Comparison of ENCODE assay signal across 20 mouse cellular contexts in genomic region chr7:74320635-74321034, GRCm38 (mm10).
DNase-seq lines count a peak whose midpoint lies in the region; ATAC-seq lines count a peak whose summit lies in the region.
"Had no signal": no experiment of that assay in that cellular context is flagged by ENCODE, and none has a peak within 500 bp of the region (broad histone marks: within the 10 kb centered on the region; RNA-seq: fewer than 3 reads in every experiment).

No protein-coding gene starts in this region.

- 88% methylated on average over 5 of the region's 5 CpGs for WGBS in midbrain, embryonic 11.5 days
- 92% methylated on average over 5 of the region's 5 CpGs for WGBS in midbrain, embryonic 14.5 days
- 95% methylated on average over 5 of the region's 5 CpGs for WGBS in limb, embryonic 10.5 days

- no peak overlapping the region for H3K27ac ChIP-seq in midbrain, embryonic 11.5 days (ENCODE audit: low read depth, low read length)
- no peak overlapping the region for H3K27ac ChIP-seq in midbrain, embryonic 14.5 days (replicated peaks; ENCODE audit: low read depth, low read length)
- 0 out of 2 replicates have a peak overlapping the region, but pooled peaks have one; percentile 12 for H3K27ac ChIP-seq in limb, embryonic 10.5 days

- DNase-seq in heart, adult 11 months: peak; percentile 51
- no peak for DNase-seq in heart, postnatal 36 days
- peak; percentile 53 for DNase-seq in midbrain, embryonic 11.5 days (ENCODE audit: low spot score, missing footprints)
- no peak for DNase-seq in midbrain, embryonic 14.5 days
- DNase-seq in limb, embryonic 10.5 days (ENCODE audit: low spot score): no peak
- DNase-seq in right cerebral cortex, adult 2 months (ENCODE audit: low spot score in 2 of 2): no peak
- DNase-seq: adrenal gland, adult 2 months; adrenal gland, adult 8-10 months; adrenal gland, postnatal 10 days; adrenal gland, postnatal 14 days; adrenal gland, postnatal 25 days; adrenal gland, postnatal 36 days; B cell, adult 2 months; cerebellum, adult 11 months; cerebellum, adult 11-12 months; cerebellum, adult 18-20 months had no signal

- H3K4me1 ChIP-seq in midbrain, embryonic 11.5 days (ENCODE audit: control insufficient read depth, insufficient read depth, low read length): no peaks in the 10 kb centered on the region
- peaks cover 31% of the 10 kb centered on the region for H3K4me1 ChIP-seq in midbrain, embryonic 14.5 days (ENCODE audit: control insufficient read depth, insufficient read depth, low read length)
- peaks cover 18% of the 10 kb centered on the region for H3K4me1 ChIP-seq in limb, embryonic 10.5 days

- no peak for ATAC-seq in midbrain, embryonic 11.5 days (ENCODE audit: low FRiP score)
- ATAC-seq in midbrain, embryonic 14.5 days (ENCODE audit: low FRiP score, low TSS enrichment): no peak
- ATAC-seq: activated CD4-positive, CD25-positive, alpha-beta regulatory T cell, adult 4 months; CD4-positive, CD25-positive, alpha-beta regulatory T cell, adult 4 months; Patski had no signal

- H3K9me3 ChIP-seq in midbrain, embryonic 11.5 days (ENCODE audit: control insufficient read depth, low read length): no peaks in the 10 kb centered on the region
- no peaks in the 10 kb centered on the region for H3K9me3 ChIP-seq in midbrain, embryonic 14.5 days (ENCODE audit: control insufficient read depth, low read length)
- no peaks in the 10 kb centered on the region for H3K9me3 ChIP-seq in limb, embryonic 10.5 days (replicated peaks)

- H3K9ac ChIP-seq in midbrain, embryonic 11.5 days (ENCODE audit: low read length): no peak overlapping the region
- no peak overlapping the region for H3K9ac ChIP-seq in midbrain, embryonic 14.5 days (replicated peaks; ENCODE audit: low read length)

- no peaks in the 10 kb centered on the region for H3K36me3 ChIP-seq in midbrain, embryonic 11.5 days (ENCODE audit: control insufficient read depth, insufficient read depth, low read length)
- no peaks in the 10 kb centered on the region for H3K36me3 ChIP-seq in midbrain, embryonic 14.5 days (ENCODE audit: control insufficient read depth, insufficient read depth, low read length)
- no peaks in the 10 kb centered on the region for H3K36me3 ChIP-seq in limb, embryonic 10.5 days
- H3K36me3 ChIP-seq: G1E had no signal

- H3K4me2 ChIP-seq in midbrain, embryonic 11.5 days: no peak overlapping the region
- H3K4me2 ChIP-seq in midbrain, embryonic 14.5 days (ENCODE audit: low read length): no peak overlapping the region

- intact Hi-C loops in heart, postnatal 36 days (cut with DNase I): no loop called here

- H3K4me3 ChIP-seq in midbrain, embryonic 11.5 days (ENCODE audit: low read depth, low read length): no peak overlapping the region
- H3K4me3 ChIP-seq in midbrain, embryonic 14.5 days (replicated peaks; ENCODE audit: low read depth, low read length): no peak overlapping the region
- H3K4me3 ChIP-seq in limb, embryonic 10.5 days: no peak overlapping the region

- H3K27me3 ChIP-seq in midbrain, embryonic 11.5 days (ENCODE audit: control insufficient read depth, insufficient read depth, low read length): no peaks in the 10 kb centered on the region
- no peaks in the 10 kb centered on the region for H3K27me3 ChIP-seq in midbrain, embryonic 14.5 days (ENCODE audit: control insufficient read depth, insufficient read depth, low read length)
- no peaks in the 10 kb centered on the region for H3K27me3 ChIP-seq in limb, embryonic 10.5 days (ENCODE audit: low read depth, poor library complexity, severe bottlenecking)
- H3K27me3 ChIP-seq: Patski had no signal

Comparison
In these comparisons a context has a peak if more than half of its experiments do, and no peak if none do; other contexts are left out.
1. DNase-seq: peak in heart, adult 11 months (single experiment) and midbrain, embryonic 11.5 days (single experiment); none in heart, postnatal 36 days (0 of 2), midbrain, embryonic 14.5 days (single experiment), limb, embryonic 10.5 days (single experiment) and right cerebral cortex, adult 2 months (0 of 2).